Mouse (Mus musculus): ENCODE data around the gene Dido1. TPM values are rescaled to one million over a fixed set of nuclear protein-coding genes. Genes with fewer than 3 reads are reported as not detected.
"Not testable (repeated sequence)": the region's sequence is repeated elsewhere in the genome, so short reads cannot be mapped to it uniquely, and the experiment has no call there.

Gene Dido1
- polyA plus RNA-seq, 1 experiment from 2014 or later, result 30.3 TPM

DNA sequence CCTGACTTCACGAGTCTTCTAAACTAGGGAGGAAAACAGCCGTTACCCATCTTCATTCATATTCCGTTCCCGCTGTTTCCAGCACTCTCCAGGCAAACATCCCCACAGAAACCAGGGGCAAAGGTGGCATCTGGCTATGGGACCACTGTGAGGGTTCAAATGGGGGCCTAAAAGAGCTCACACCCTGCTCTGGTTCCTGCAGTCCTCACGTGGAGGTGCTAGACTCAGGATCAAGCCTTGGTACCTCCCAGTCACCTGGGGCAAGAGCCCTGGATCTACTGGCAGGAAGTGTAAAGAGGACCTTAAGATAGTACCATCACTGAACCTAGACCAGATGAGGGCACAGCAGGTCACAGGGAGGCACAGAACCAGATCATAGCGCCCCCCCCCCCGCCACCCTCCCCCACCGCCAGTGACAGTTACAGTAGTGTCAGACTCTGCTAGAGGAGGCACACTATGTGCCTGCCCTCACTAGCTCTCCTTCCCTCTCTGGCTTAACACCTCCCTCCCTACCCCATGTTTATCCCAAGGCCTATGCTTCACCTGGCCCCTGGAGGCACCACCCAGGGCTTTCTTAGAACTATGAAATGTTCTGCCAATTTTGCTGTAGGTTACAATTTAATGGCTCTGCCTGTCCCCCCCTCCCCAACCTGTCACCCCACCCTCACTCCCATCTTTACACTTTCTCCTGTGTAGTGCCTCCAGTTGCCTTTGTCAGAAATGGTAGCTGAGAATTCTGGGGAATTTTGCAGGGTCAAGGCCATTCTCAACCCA is 16.2 kb upstream of the Dido1 start:
- Histone ChIP-seq H3K36me3 (ENCODE audit: control insufficient read depth, insufficient read depth) (peaks cover 14% of the 10 kb centered on the region), H3K4me3 (replicated peaks; ENCODE audit: low read length) (no peak overlapping the region), H3K4me2 (ENCODE audit: low read length) (no peak overlapping the region), H3K27ac (ENCODE audit: low read length) (no peak overlapping the region), H3K27me3 (replicated peaks; ENCODE audit: control insufficient read depth, insufficient read depth, low read length) (no peaks in the 10 kb centered on the region), H3K9me3 (ENCODE audit: control insufficient read depth, low read length) (no peaks in the 10 kb centered on the region), H3K4me1 (replicated peaks; ENCODE audit: control insufficient read depth, insufficient read depth, low read length) (no peaks in the 10 kb centered on the region), H3K9ac (replicated peaks; ENCODE audit: low read depth, low read length) (no peak overlapping the region)
- 32% methylated on average over 6 of the region's 8 CpGs for WGBS
- no peak for ATAC-seq

DNA sequence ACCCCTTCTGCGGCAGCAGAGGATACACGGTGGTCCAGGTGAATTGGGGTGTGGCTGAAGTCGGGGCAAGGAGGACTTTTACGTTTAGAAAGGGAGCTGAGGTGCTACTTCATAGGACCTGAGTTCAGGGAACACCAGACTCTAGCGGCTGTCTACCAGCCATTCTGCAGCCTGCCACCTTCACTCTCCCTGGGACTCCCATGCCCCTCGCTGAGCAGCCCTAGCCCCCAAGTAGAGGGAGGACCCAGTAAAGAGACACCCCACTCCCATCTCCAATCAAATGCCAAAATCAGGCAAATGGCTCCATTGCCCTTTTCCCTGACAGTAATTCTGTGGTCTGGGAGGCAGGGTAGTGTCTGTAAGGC is 15.6 kb upstream of the Dido1 start:
- no peak overlapping the region for H3K9ac ChIP-seq (replicated peaks; ENCODE audit: low read depth, low read length)
- H3K27me3 ChIP-seq (replicated peaks; ENCODE audit: control insufficient read depth, insufficient read depth, low read length), result no peaks in the 10 kb centered on the region
- no peak overlapping the region for H3K27ac ChIP-seq (ENCODE audit: low read length)
- ATAC-seq, result no peak
- 14% methylated on average over 6 of the region's 6 CpGs for WGBS
- no peaks in the 10 kb centered on the region for H3K9me3 ChIP-seq (ENCODE audit: control insufficient read depth, low read length)
- H3K4me2 ChIP-seq (ENCODE audit: low read length), result no peak overlapping the region
- no peaks in the 10 kb centered on the region for H3K4me1 ChIP-seq (replicated peaks; ENCODE audit: control insufficient read depth, insufficient read depth, low read length)
- peaks cover 21% of the 10 kb centered on the region for H3K36me3 ChIP-seq (ENCODE audit: control insufficient read depth, insufficient read depth)
- H3K4me3 ChIP-seq (replicated peaks; ENCODE audit: low read length), result no peak overlapping the region

DNA sequence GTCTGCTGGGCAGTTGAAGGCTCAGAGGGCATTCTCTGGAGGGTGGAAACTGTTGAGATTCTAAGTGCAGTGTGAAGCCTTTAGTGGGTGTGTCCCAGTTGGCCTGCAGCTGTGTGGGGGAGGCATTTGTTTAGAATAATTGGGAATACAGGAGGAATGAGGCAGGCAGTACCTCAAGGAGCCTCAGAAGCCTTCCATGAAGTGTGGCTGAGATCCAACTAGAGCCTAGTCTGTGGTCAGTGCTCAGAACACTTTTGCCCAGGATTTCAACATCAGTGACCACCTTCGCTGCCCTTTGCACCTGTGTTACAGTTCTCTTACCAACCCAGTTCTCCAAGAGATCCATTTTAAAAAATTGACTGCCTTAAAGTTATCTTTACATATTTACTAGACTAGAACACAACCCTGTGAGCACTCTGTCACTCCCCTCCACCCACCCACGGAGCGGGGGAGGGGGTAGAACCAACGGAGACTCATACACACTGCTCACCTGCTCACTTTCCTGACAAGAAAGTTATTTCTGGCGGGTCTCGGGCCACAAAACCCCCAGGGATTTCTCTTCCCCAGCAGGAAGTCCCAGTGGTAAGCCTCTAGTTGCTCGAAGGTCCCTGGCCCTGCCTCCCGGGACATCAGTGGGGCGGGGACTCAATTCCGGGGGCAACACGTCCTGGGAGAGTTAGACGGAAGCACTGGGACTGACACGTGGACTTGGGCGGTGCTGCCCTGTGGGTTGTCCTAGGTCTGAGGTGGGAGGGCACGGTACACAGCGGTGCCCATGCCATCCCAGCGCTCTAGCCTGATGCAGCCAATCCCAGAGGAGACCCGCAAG is 15.0 kb upstream of the Dido1 start, which contains the start of gene Slc17a9:
Slc17a9 (plus strand) TSS at position 679 of the 829 bp plus-strand sequence.
- no peak for ATAC-seq
- WGBS, result 5% methylated on average over 18 of the region's 18 CpGs
- Histone ChIP-seq H3K27me3 (replicated peaks; ENCODE audit: control insufficient read depth, insufficient read depth, low read length) (no peaks in the 10 kb centered on the region), H3K4me2 (ENCODE audit: low read length) (no peak within 1 kb of the TSS), H3K9me3 (ENCODE audit: control insufficient read depth, low read length) (no peaks in the 10 kb centered on the region), H3K4me1 (replicated peaks; ENCODE audit: control insufficient read depth, insufficient read depth, low read length) (no peaks in the 10 kb centered on the region), H3K4me3 (replicated peaks; ENCODE audit: low read length) (no peak within 1 kb of the TSS), H3K27ac (ENCODE audit: low read length) (no peak within 1 kb of the TSS), H3K9ac (replicated peaks; ENCODE audit: low read depth, low read length) (no peak within 1 kb of the TSS), H3K36me3 (ENCODE audit: control insufficient read depth, insufficient read depth) (peaks cover 25% of the 10 kb centered on the region)

DNA sequence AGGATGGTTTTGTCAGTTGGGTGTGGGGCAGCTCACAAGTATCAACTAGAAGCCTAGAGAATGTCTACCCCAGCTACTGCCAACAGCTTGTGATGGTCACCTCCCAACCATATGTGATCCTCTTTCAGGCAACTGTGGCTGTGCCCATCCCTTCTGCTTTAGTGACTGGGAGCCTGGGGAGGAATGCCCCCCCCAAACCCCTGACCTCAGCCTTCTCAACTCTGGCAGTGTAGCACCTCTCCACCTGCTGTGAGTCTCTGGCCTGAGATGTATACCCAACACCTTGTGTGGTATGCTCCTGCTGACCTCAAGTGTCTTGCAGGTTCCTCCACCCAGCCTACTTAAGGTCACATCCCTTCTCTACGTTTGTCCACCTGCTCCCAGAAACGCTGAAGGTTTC is 14.1 kb upstream of the Dido1 start:
- Histone ChIP-seq H3K9ac (replicated peaks; ENCODE audit: low read depth, low read length) (no peak overlapping the region), H3K4me2 (ENCODE audit: low read length) (no peak overlapping the region), H3K4me3 (replicated peaks; ENCODE audit: low read length) (no peak overlapping the region), H3K36me3 (ENCODE audit: control insufficient read depth, insufficient read depth) (peaks cover 32% of the 10 kb centered on the region), H3K9me3 (ENCODE audit: control insufficient read depth, low read length) (no peaks in the 10 kb centered on the region), H3K27ac (ENCODE audit: low read length) (no peak overlapping the region), H3K27me3 (replicated peaks; ENCODE audit: control insufficient read depth, insufficient read depth, low read length) (no peaks in the 10 kb centered on the region), H3K4me1 (replicated peaks; ENCODE audit: control insufficient read depth, insufficient read depth, low read length) (no peaks in the 10 kb centered on the region)
- no peak for ATAC-seq
- 76% methylated on average over 2 of the region's 2 CpGs for WGBS

DNA sequence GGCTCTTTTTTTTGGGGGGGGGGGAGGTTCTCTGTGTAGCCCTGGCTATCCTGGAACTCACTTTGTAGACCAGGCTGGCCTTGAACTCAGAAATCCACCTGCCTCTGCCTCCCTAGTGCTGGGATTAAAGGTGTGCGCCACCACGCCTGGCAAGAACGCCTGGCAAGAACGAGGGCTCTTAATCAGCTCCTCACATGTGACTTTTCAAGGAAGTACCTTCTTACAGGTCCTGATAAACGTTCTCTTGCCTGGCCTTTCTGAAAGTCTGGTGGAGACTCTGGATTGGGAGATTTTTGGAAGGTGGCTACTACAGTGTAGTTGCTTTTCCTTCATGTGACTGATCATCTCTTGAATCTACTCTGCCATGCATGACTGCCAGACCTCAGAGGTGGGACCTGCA is 12.9 kb upstream of the Dido1 start:
- ATAC-seq; H3K4me2 ChIP-seq (ENCODE audit: low read length); H3K27me3 ChIP-seq (replicated peaks; ENCODE audit: control insufficient read depth, insufficient read depth, low read length); H3K9me3 ChIP-seq (ENCODE audit: control insufficient read depth, low read length); H3K9ac ChIP-seq (replicated peaks; ENCODE audit: low read depth, low read length); H3K27ac ChIP-seq (ENCODE audit: low read length); H3K4me1 ChIP-seq (replicated peaks; ENCODE audit: control insufficient read depth, insufficient read depth, low read length); H3K4me3 ChIP-seq (replicated peaks; ENCODE audit: low read length): not testable (repeated sequence)
- H3K36me3 ChIP-seq (ENCODE audit: control insufficient read depth, insufficient read depth), result peaks cover 39% of the 10 kb centered on the region
- 91% methylated on average over 5 of the region's 5 CpGs for WGBS

DNA sequence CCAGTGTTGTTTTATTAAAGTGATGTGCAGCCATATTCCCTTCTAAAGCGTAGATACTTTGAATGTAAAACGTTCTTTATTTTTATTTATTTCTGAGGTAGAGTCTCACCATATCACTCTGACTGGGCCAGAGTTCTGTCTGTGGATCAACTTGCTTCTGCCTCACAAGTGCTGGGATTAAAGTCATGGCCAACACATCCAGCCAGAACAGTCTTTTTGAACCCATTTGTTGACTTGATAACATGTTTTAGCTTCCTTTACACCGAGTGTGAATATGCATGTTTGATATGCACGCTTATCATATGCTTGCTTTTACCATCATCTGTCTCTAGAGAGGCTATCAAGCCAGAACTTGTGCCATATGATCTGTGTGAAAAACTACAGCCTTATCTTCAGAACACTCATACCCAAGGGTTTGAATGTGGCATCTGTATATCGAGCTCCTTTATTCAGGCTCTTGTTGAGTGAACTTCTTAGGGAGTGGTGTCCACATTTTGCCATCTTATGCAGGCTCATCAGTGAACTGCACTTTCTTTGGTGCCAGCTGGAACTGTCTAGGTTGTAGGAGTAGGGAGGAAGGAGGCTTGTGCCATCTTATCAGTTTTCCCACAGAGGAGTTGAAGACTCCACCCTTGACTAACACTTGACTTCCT is 2.4 kb upstream of the Dido1 start:
- no peak overlapping the region for H3K4me3 ChIP-seq (replicated peaks; ENCODE audit: low read length)
- ATAC-seq, result no peak
- H3K27me3 ChIP-seq (replicated peaks; ENCODE audit: control insufficient read depth, insufficient read depth, low read length), result no peaks in the 10 kb centered on the region
- H3K9me3 ChIP-seq (ENCODE audit: control insufficient read depth, low read length), result no peaks in the 10 kb centered on the region
- WGBS, result 89% methylated on average over 5 of the region's 5 CpGs
- H3K9ac ChIP-seq (replicated peaks; ENCODE audit: low read depth, low read length), result no peak overlapping the region
- no peak overlapping the region for H3K27ac ChIP-seq (ENCODE audit: low read length)
- H3K36me3 ChIP-seq (ENCODE audit: control insufficient read depth, insufficient read depth), result peaks cover 11% of the 10 kb centered on the region
- H3K4me1 ChIP-seq (replicated peaks; ENCODE audit: control insufficient read depth, insufficient read depth, low read length), result peaks cover 26% of the 10 kb centered on the region
- no peak overlapping the region for H3K4me2 ChIP-seq (ENCODE audit: low read length)

DNA sequence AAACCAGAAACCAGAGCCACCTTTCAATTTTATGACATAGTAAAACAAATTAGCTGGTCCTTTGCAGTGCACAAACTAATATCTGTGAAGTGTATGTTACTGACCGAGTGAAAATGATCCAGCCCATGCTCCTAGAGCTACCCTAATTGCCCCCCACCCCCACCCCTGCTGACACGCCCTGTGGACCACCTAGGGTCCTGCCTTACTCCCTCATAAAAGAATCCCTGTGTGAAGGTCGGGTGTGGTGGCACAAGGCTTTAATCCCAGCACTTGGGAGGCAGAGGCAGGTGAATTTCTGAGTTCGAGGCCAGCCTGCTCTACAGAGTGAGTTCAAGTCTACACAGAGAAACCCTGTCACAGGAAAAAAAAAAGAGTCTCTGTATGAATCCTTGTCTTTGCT is 1.7 kb upstream of the Dido1 start:
- WGBS, result 67% methylated on average over 4 of the region's 4 CpGs
- H3K36me3 ChIP-seq (ENCODE audit: control insufficient read depth, insufficient read depth), result peaks cover 11% of the 10 kb centered on the region
- H3K9me3 ChIP-seq (ENCODE audit: control insufficient read depth, low read length), result no peaks in the 10 kb centered on the region
- H3K27ac ChIP-seq (ENCODE audit: low read length), result no peak overlapping the region
- no peak overlapping the region for H3K4me3 ChIP-seq (replicated peaks; ENCODE audit: low read length)
- H3K4me2 ChIP-seq (ENCODE audit: low read length), result peak overlapping the region; percentile 77
- ATAC-seq, result no peak
- no peak overlapping the region for H3K9ac ChIP-seq (replicated peaks; ENCODE audit: low read depth, low read length)
- peaks cover 26% of the 10 kb centered on the region for H3K4me1 ChIP-seq (replicated peaks; ENCODE audit: control insufficient read depth, insufficient read depth, low read length)
- H3K27me3 ChIP-seq (replicated peaks; ENCODE audit: control insufficient read depth, insufficient read depth, low read length), result no peaks in the 10 kb centered on the region

DNA sequence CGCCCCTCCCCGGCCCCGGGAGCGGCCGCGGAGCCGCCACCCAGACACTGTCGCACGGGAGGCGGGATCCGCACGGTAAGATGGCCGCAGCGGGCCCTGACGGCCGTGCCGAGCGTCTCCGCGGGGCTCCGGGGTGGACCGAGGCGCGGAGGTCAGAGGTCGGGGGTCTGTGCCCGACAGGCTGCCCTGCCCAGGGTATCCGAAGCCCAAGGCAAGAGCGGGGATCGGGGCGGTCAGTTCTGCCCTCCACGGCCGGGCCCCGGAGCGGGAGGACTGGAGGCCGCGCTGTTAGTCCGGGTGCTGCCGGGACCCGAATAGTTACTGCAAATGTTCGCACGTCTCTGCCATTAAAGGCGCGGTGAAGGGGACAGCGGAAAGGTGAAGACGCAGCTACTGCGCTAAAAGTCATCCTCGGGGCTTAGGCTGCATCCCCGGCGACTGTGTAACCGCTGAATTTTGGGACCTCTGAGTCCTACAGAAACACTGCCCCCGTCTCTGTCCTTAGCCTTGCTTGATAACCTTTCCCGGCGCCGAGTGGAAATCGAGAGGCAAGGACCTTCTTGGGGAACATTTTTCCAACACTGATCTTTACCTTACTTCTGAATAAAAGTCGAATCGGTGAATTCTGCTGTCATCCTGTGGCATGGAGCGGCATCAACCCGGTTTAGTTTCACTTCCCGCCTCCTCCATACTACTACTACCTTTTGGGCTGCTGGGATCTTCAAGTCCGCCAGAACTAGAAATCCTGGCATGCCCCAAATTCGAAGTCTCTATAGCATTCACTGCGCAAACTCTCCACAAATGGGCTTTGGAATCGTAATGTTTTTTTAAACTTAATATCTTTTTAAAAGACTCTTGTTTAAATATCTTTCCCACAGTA is 717 bp upstream of the Dido1 start:
- Histone ChIP-seq H3K36me3 (ENCODE audit: control insufficient read depth, insufficient read depth) (peaks cover 11% of the 10 kb centered on the region), H3K27ac (ENCODE audit: low read length) (peak overlapping the region; percentile 76), H3K9me3 (ENCODE audit: control insufficient read depth, low read length) (no peaks in the 10 kb centered on the region), H3K4me2 (ENCODE audit: low read length) (peak overlapping the region; percentile 77), H3K9ac (replicated peaks; ENCODE audit: low read depth, low read length) (peak overlapping the region; percentile 97), H3K4me3 (replicated peaks; ENCODE audit: low read length) (peak overlapping the region; percentile 98), H3K27me3 (replicated peaks; ENCODE audit: control insufficient read depth, insufficient read depth, low read length) (no peaks in the 10 kb centered on the region), H3K4me1 (replicated peaks; ENCODE audit: control insufficient read depth, insufficient read depth, low read length) (peaks cover 26% of the 10 kb centered on the region)
- ATAC-seq, result peak; percentile 54; the same call in 1 of the 2 replicates
- 2% methylated on average over 64 of the region's 64 CpGs for WGBS

Data from forebrain, embryonic 16.5 days (tissue).